Mouse (Mus musculus) liver, adult 2 months (tissue): ENCODE measurements around the gene Pde4dip. TPM values are rescaled to one million over a fixed set of nuclear protein-coding genes. Genes with fewer than 3 reads are reported as not detected.

Experiments
- DNase-seq: peaks from one replicate; pipeline ENCODE4 v3.0.0-alpha.2; 2011; ENCODE audit warnings: low read depth, low spot score; ENCODE audit errors: extremely low read depth
- H3K27ac ChIP-seq: fragments of 200-500 bp; replicated peaks from 2 replicates; pipeline ENCODE4 v1.5.1; 2012; ENCODE audit warnings: low read depth, mild to moderate bottlenecking, control low read depth, inconsistent platforms, low read length; ENCODE audit not compliant: insufficient read depth
- H3K27me3 ChIP-seq: fragments of 200-500 bp; 2 replicates; pipeline ENCODE4 v1.6.1; 2012; ENCODE audit warnings: mild to moderate bottlenecking, moderate library complexity, low read length, inconsistent platforms; ENCODE audit not compliant: control insufficient read depth, insufficient read depth
- H3K36me3 ChIP-seq: fragments of 200-500 bp; 2 replicates; pipeline ENCODE4 v1.6.1; 2012; ENCODE audit warnings: low read length, inconsistent platforms; ENCODE audit not compliant: control insufficient read depth, insufficient read depth
- H3K4me1 ChIP-seq: fragments of 200-500 bp; 2 replicates; pipeline ENCODE4 v1.6.1; 2011; ENCODE audit warnings: low read length; ENCODE audit not compliant: control insufficient read depth, insufficient read depth
- H3K4me3 ChIP-seq: fragments of 200-500 bp; 2 replicates; pipeline ENCODE4 v1.5.1; 2011; ENCODE audit warnings: low read depth, mild to moderate bottlenecking, control low read depth, low read length, moderate library complexity; ENCODE audit not compliant: insufficient read depth
- H3K79me2 ChIP-seq: fragments of 200-500 bp; 2 replicates; pipeline ENCODE4 v1.6.1; 2012; ENCODE audit warnings: inconsistent platforms, mild to moderate bottlenecking, low read length, moderate library complexity; ENCODE audit not compliant: control insufficient read depth, insufficient read depth
- H3K9ac ChIP-seq: fragments of 200-500 bp; 2 replicates; pipeline ENCODE4 v1.6.1; 2012; ENCODE audit warnings: low read depth, mild to moderate bottlenecking, control low read depth, inconsistent platforms, low read length
- CTCF ChIP-seq: fragments of 200-500 bp; IDR thresholded peaks from 2 replicates; pipeline ENCODE4 v1.5.1; 2011; ENCODE audit warnings: low read depth, low read length, control low read depth
- POLR2A ChIP-seq: fragments of 200-500 bp; IDR thresholded peaks from 2 replicates; pipeline ENCODE4 v1.6.1; 2011; ENCODE audit warnings: low read length, control low read depth; ENCODE audit not compliant: insufficient read depth; ENCODE audit errors: extremely low read depth
- WGBS: fragments of 180-500 bp; shearing (Covaris S2); methylation state at CpG from one replicate; pipeline ENCODE4 v1.1.7; 2018; 5-methylcytosine and 5-hydroxymethylcytosine counted together
- polyA plus RNA-seq: library from polyadenylated mRNA; depleted of rRNA; stranded (reverse); fragments of >200 nt; gene quantifications from 2 replicates; pipeline ENCODE4 v1.2.3, GENCODE M21; 2012
- total RNA-seq: library from RNA; depleted of rRNA; stranded (reverse); fragments of >200 nt; gene quantifications from 2 replicates; pipeline ENCODE4 v1.2.3, GENCODE M21; 2014

Pde4dip gene
- total and polyA plus RNA-seq, 2 experiments = 24.0 to 50.1 TPM

DNA sequence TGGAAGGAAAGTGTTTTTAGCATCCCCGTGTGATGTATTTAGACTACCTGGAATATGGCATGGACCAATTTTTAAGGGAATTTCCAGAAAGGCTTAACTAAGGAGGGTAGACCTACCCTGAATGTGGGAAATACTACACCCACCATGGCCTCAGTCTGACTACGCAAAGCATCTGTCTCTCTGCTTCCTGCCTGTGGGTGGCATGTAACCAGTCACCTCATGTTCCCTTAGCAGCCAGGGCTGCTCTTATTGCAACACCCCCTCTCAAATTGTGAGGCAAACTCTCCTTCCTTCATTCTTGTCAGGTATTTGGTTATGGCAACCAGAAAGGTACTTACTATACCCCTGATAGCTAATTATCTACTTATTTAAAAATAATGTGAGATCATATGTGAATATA is 57.9 kb downstream of the Pde4dip start:
- no peaks in the 10 kb centered on the region for H3K27me3 ChIP-seq
- H3K79me2 ChIP-seq = peaks cover 32% of the 10 kb centered on the region
- no peak for DNase-seq
- no peak overlapping the region for H3K4me3 ChIP-seq
- H3K36me3 ChIP-seq = peaks cover 2% of the 10 kb centered on the region; the same call in 1 of the 2 replicates
- H3K9ac ChIP-seq = no peak overlapping the region
- H3K4me1 ChIP-seq = no peaks in the 10 kb centered on the region
- TF ChIP-seq POLR2A = no peak
- no peak for TF ChIP-seq CTCF
- no peak overlapping the region for H3K27ac ChIP-seq
- WGBS = 90% methylated on average over 2 of the region's 2 CpGs

- H3K4me3 ChIP-seq = no peak overlapping the region
- H3K4me1 ChIP-seq = no peaks in the 10 kb centered on the region
- DNase-seq = no peak
- H3K9ac ChIP-seq = no peak overlapping the region
- peaks cover 2% of the 10 kb centered on the region; the same call in 1 of the 2 replicates for H3K36me3 ChIP-seq
- H3K79me2 ChIP-seq = peaks cover 32% of the 10 kb centered on the region
- TF ChIP-seq CTCF (no peak), POLR2A (no peak)
- WGBS = 79% methylated on average over 2 of the region's 2 CpGs
- no peaks in the 10 kb centered on the region for H3K27me3 ChIP-seq
- no peak overlapping the region for H3K27ac ChIP-seq
Observed at GRCm38 (mm10) chr3:97830122-97830521, 58.4 kb downstream of the Pde4dip start.

DNA sequence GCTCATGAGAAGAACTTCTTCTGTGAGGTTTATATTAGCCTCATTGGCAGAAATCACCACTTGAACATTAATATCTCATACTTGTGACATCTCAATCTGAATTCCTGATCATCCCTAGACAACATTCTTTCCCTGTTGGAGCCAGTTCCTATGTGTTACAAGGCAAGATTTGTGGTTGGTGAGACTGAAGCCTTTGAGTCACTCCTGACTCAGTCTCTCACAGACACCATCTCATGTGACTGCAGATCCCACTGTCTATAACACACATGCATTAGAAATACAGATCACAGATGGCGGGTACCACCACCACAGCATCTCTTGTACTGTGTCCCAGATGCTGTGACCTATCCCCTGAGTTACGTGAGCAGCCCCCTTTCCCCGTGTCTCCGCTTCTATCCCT is 60.2 kb downstream of the Pde4dip start:
- H3K4me3 ChIP-seq = no peak overlapping the region
- H3K4me1 ChIP-seq = no peaks in the 10 kb centered on the region
- 96% methylated on average over 4 of the region's 4 CpGs for WGBS
- H3K9ac ChIP-seq = no peak overlapping the region
- no peaks in the 10 kb centered on the region for H3K27me3 ChIP-seq
- no peak for TF ChIP-seq POLR2A
- H3K36me3 ChIP-seq = no peaks in the 10 kb centered on the region
- no peak for DNase-seq
- peaks cover 25% of the 10 kb centered on the region for H3K79me2 ChIP-seq
- no peak overlapping the region for H3K27ac ChIP-seq

DNA sequence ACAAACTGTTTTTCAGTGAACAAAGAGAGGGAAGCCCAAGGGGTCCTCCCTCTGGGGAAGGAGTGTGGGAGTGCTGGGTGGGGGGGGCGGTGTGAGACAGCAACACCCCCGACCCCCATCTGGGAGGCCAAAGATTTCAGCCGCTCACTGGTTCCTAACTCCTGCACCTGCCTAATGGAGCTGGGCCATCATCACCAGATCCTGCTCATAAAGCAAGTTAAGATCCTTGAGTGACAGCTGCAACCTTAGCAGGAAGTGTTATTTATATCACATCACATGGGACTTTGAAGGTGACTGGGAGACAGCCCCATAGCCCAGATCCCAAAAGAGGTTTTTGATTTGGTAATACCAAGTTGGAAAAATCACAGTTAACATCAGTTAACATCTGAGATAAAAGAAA is 63.3 kb downstream of the Pde4dip start:
- no peaks in the 10 kb centered on the region for H3K36me3 ChIP-seq
- H3K4me3 ChIP-seq = no peak overlapping the region
- WGBS = 57% methylated on average over 3 of the region's 3 CpGs
- no peaks in the 10 kb centered on the region for H3K27me3 ChIP-seq
- no peak for DNase-seq
- no peak overlapping the region for H3K9ac ChIP-seq
- H3K27ac ChIP-seq = no peak overlapping the region
- TF ChIP-seq POLR2A (no peak), CTCF (no peak)
- H3K79me2 ChIP-seq = peaks cover 21% of the 10 kb centered on the region
- no peaks in the 10 kb centered on the region for H3K4me1 ChIP-seq

GRCm38 (mm10) chr3:97824744-97825143 is 63.8 kb downstream of the Pde4dip start:
- Histone ChIP-seq H3K27me3 (no peaks in the 10 kb centered on the region), H3K4me1 (0 out of 2 replicates have a peak, but pooled peaks cover under 1% of the 10 kb centered on the region), H3K79me2 (peaks cover 20% of the 10 kb centered on the region), H3K9ac (no peak overlapping the region), H3K27ac (no peak overlapping the region), H3K4me3 (no peak overlapping the region), H3K36me3 (no peaks in the 10 kb centered on the region)
- TF ChIP-seq CTCF = no peak
- no peak for TF ChIP-seq POLR2A
- 60% methylated on average over 4 of the region's 5 CpGs for WGBS
- DNase-seq = no peak

DNA sequence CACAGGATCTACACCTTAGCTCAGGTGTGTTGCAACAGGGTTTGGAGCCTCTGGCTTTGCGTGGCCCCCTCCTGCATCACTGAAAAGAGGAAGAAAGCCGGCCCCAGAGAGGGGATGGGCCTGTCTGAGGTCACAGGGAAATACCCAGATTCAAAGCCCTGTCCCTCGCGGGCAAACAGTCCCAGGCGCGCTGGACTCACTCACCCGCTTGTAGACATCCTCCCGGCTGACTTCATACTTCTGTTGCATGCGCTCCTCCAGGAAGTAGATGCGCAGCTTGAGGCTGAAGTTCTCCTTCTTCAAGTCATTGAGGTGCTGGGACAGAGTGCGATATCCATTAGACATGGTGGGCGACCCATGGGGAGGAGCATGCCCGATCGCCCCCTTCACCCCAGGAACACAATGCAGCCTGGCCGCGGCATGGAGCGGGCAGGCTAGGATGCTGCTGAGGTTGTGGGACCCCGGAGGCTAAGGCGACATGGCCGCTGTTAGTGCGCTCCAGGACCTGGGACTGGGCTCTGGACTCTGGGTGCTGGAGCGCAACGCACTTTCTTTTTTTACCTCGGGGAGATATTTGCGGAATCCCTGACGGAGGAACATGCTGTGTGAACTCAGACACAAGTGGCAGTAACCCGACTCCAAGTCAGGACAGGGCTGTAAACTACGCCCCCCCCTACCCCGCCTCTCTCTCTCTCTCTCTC is 64.3 kb downstream of the Pde4dip start:
- no peaks in the 10 kb centered on the region for H3K27me3 ChIP-seq
- TF ChIP-seq POLR2A (no peak), CTCF (no peak)
- H3K4me1 ChIP-seq = 0 out of 2 replicates have a peak, but pooled peaks cover 4% of the 10 kb centered on the region
- peaks cover 16% of the 10 kb centered on the region; the same call in 1 of the 2 replicates for H3K79me2 ChIP-seq
- H3K4me3 ChIP-seq = peak overlapping the region; percentile 40; the same call in 1 of the 2 replicates
- H3K27ac ChIP-seq = no peak overlapping the region
- 56% methylated on average over 28 of the region's 29 CpGs for WGBS
- H3K36me3 ChIP-seq = no peaks in the 10 kb centered on the region
- no peak overlapping the region for H3K9ac ChIP-seq
- no peak for DNase-seq
